ENCODE assay signal across 8 mouse cellular contexts in the genomic region with DNA sequence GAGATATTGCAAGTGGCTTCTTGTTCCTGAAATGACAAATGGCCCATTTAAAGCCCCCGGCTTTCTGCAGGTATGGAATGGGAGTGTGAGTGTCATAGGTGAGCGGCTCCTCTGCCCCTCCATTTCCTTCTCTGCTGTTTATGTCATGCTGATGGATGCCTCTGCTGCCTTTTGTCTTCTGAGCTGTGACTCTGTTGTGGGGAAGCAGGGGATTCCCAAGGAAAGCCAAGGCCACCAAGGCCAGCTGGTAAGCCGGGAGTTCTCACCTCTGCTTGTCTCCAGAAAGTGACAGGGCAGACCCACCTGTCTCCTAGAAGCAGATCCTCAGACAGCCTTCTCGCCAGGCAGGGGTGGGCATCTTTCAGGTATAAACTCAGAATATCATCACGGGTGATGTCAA.
DNase-seq lines count a peak whose midpoint lies in the region; ATAC-seq and TF ChIP-seq lines count a peak whose summit lies in the region.
"Had no signal": no experiment of that assay in that cellular context is flagged by ENCODE, and none has a peak within 500 bp of the region (broad histone marks: within the 10 kb centered on the region; RNA-seq: fewer than 3 reads in every experiment).

No protein-coding gene starts in this region.

- no peaks in the 10 kb centered on the region for H3K9me3 ChIP-seq in heart, embryonic 10.5 days
- no peaks in the 10 kb centered on the region for H3K9me3 ChIP-seq in liver, postnatal 0 days (ENCODE audit: low read length)
- H3K9me3 ChIP-seq in hindbrain, embryonic 12.5 days (replicated peaks) = no peaks in the 10 kb centered on the region

- no peak overlapping the region for H3K4me2 ChIP-seq in liver, postnatal 0 days (ENCODE audit: low read depth, low read length)
- no peak overlapping the region for H3K4me2 ChIP-seq in hindbrain, embryonic 12.5 days (replicated peaks)

- no peak for TF ChIP-seq CTCF in liver, postnatal 0 days (IDR thresholded peaks at IDR 0.05; ENCODE audit: low read depth)

- H3K4me1 ChIP-seq in heart, embryonic 10.5 days = peaks cover 46% of the 10 kb centered on the region
- H3K4me1 ChIP-seq in liver, postnatal 0 days (ENCODE audit: insufficient read depth) = peaks cover 6% of the 10 kb centered on the region
- peaks cover 36% of the 10 kb centered on the region for H3K4me1 ChIP-seq in hindbrain, embryonic 12.5 days

- H3K27me3 ChIP-seq in heart, embryonic 10.5 days (ENCODE audit: insufficient read depth, poor library complexity, severe bottlenecking) = no peaks in the 10 kb centered on the region
- no peaks in the 10 kb centered on the region for H3K27me3 ChIP-seq in liver, postnatal 0 days (ENCODE audit: insufficient read depth, low read length)
- no peaks in the 10 kb centered on the region for H3K27me3 ChIP-seq in hindbrain, embryonic 12.5 days

- no peak overlapping the region for H3K9ac ChIP-seq in liver, postnatal 0 days (replicated peaks)
- H3K9ac ChIP-seq in hindbrain, embryonic 12.5 days = no peak overlapping the region
- H3K9ac ChIP-seq: forebrain, postnatal 0 days had no signal

- H3K36me3 ChIP-seq in heart, embryonic 10.5 days = no peaks in the 10 kb centered on the region
- H3K36me3 ChIP-seq in liver, postnatal 0 days (replicated peaks; ENCODE audit: insufficient read depth, low read length) = no peaks in the 10 kb centered on the region
- H3K36me3 ChIP-seq in hindbrain, embryonic 12.5 days = no peaks in the 10 kb centered on the region
- peaks cover 10% of the 10 kb centered on the region; the same call in 1 of the 2 replicates for H3K36me3 ChIP-seq in macrophage (ENCODE audit: inconsistent target)

- DNase-seq in heart, embryonic 10.5 days (ENCODE audit: low spot score) = no peak
- no peak for DNase-seq in heart, adult 9 months (ENCODE audit: low spot score in 2 of 2)
- no peak for DNase-seq in liver, postnatal 0 days
- DNase-seq in liver = no peak
- DNase-seq in B cell, adult 2 months = no peak

- 72% methylated on average over 5 of the region's 5 CpGs for WGBS in heart, embryonic 10.5 days
- WGBS in liver, postnatal 0 days (ENCODE audit: insufficient replicate concordance) = 62% methylated on average over 5 of the region's 5 CpGs
- 65% methylated on average over 5 of the region's 5 CpGs for WGBS in hindbrain, embryonic 12.5 days
- 88% methylated on average over 5 of the region's 5 CpGs for WGBS in macrophage (ENCODE audit: missing documents)

- ATAC-seq in liver, postnatal 0 days = no peak
- no peak for ATAC-seq in hindbrain, embryonic 12.5 days (ENCODE audit: low FRiP score)

- H3K27ac ChIP-seq in heart, embryonic 10.5 days = 0 out of 2 replicates have a peak overlapping the region, but pooled peaks have one; percentile 65
- peak overlapping the region; percentile 81; the same call in 1 of the 2 replicates for H3K27ac ChIP-seq in liver, postnatal 0 days (ENCODE audit: low read depth)
- H3K27ac ChIP-seq in hindbrain, embryonic 12.5 days = peak overlapping the region; percentile 17; the same call in 1 of the 2 replicates
- H3K27ac ChIP-seq in macrophage = peak overlapping the region; percentile 96

- TF ChIP-seq EP300 in liver, postnatal 0 days (IDR thresholded peaks at IDR 0.05; ENCODE audit: low read depth) = no peak

- H3K79me2 ChIP-seq in macrophage (ENCODE audit: inconsistent target) = peaks cover 16% of the 10 kb centered on the region; the same call in 1 of the 2 replicates

- no peak overlapping the region for H3K4me3 ChIP-seq in heart, embryonic 10.5 days
- H3K4me3 ChIP-seq in liver, postnatal 0 days (ENCODE audit: low read depth, low read length) = no peak overlapping the region
- H3K4me3 ChIP-seq in hindbrain, embryonic 12.5 days = no peak overlapping the region
- H3K4me3 ChIP-seq in macrophage (ENCODE audit: inconsistent target) = no peak overlapping the region

Comparison
In these comparisons a context has a peak if more than half of its experiments do, and no peak if none do; other contexts are left out.
1. H3K27ac ChIP-seq: peak in every context shown above with its lines; median percentile 96 in macrophage; 81 in liver, postnatal 0 days; 65 in heart, embryonic 10.5 days; 17 in hindbrain, embryonic 12.5 days.